Mouse (Mus musculus): ENCODE measurements around the gene Cerk.
A peak's percentile ranks its signal among the peaks of the same experiment; 100 is the strongest.

Cerk gene

GRCm38 (mm10) chr15:86159719-86160118, 26.2 kb downstream of the Cerk start:
- DNase-seq: peak in 1 of 2 experiments; percentile 27

- DNase-seq: no peak
Observed at GRCm38 (mm10) chr15:86159093-86159492, 26.8 kb downstream of the Cerk start.

- no peak for DNase-seq
Observed at GRCm38 (mm10) chr15:86156492-86156891, 29.4 kb downstream of the Cerk start.

GRCm38 (mm10) chr15:86153481-86153960, 32.4 kb downstream of the Cerk start:
- DNase-seq: no peak

- no peak for DNase-seq
Observed at GRCm38 (mm10) chr15:86150593-86150992, 35.3 kb downstream of the Cerk start.

GRCm38 (mm10) chr15:86146922-86147321, 39.0 kb downstream of the Cerk start:
- DNase-seq: no peak

- DNase-seq: no peak
Observed at GRCm38 (mm10) chr15:86145046-86145445, 40.9 kb downstream of the Cerk start.

- no peak for DNase-seq
Observed at GRCm38 (mm10) chr15:86144577-86144976, 41.4 kb downstream of the Cerk start.

- peak in 1 of 2 experiments; percentile 37 for DNase-seq
Observed at GRCm38 (mm10) chr15:86140323-86140722, 45.6 kb downstream of the Cerk start.

- DNase-seq: peak; percentile 70 to 73
Observed at GRCm38 (mm10) chr15:86137638-86138037, 48.3 kb downstream of the Cerk start.

GRCm38 (mm10) chr15:86134941-86135783, 50.8 kb downstream of the Cerk start:
- DNase-seq: peak; percentile 76 to 78

GRCm38 (mm10) chr15:86130657-86131056, 55.3 kb downstream of the Cerk start:
- no peak for DNase-seq

GRCm38 (mm10) chr15:86129036-86129435, 56.9 kb downstream of the Cerk start:
- no peak for DNase-seq

- peak; percentile 78 to 81 for DNase-seq
Observed at GRCm38 (mm10) chr15:86124359-86124758, 61.6 kb downstream of the Cerk start.

- DNase-seq: no peak
Observed at GRCm38 (mm10) chr15:86123409-86123808, 62.5 kb downstream of the Cerk start.

GRCm38 (mm10) chr15:86122261-86122949, 63.5 kb downstream of the Cerk start:
- DNase-seq: no peak

- DNase-seq: no peak
Observed at GRCm38 (mm10) chr15:86119186-86119585, 66.8 kb downstream of the Cerk start.

- DNase-seq: no peak
Observed at GRCm38 (mm10) chr15:86117115-86118100, 68.5 kb downstream of the Cerk start.

GRCm38 (mm10) chr15:86116421-86116820, 69.5 kb downstream of the Cerk start:
- no peak for DNase-seq

GRCm38 (mm10) chr15:86113342-86113710, 72.6 kb downstream of the Cerk start:
- DNase-seq: no peak

GRCm38 (mm10) chr15:86112707-86113341, 73.1 kb downstream of the Cerk start:
- no peak for DNase-seq
